Mouse (Mus musculus) liver (tissue): ENCODE measurements around the gene Rragd.

Experiments
- DNase-seq: peaks from one replicate; pipeline ENCODE4 v3.0.0-alpha.2; 2020; ENCODE audit warnings: mixed read lengths

Gene Rragd

GRCm38 (mm10) chr4:32987006-32987405 is 4.2 kb downstream of the Rragd start:
- peak; percentile 84 for DNase-seq

- no peak for DNase-seq
Observed at GRCm38 (mm10) chr4:32989346-32989745, 6.5 kb downstream of the Rragd start.

GRCm38 (mm10) chr4:32994168-32994567 is 11.3 kb downstream of the Rragd start:
- no peak for DNase-seq

GRCm38 (mm10) chr4:32996083-32996482 is 13.2 kb downstream of the Rragd start:
- DNase-seq = peak; percentile 37

- DNase-seq = no peak
Observed at GRCm38 (mm10) chr4:32997571-32997970, 14.7 kb downstream of the Rragd start.

GRCm38 (mm10) chr4:32998996-32999395 is 16.2 kb downstream of the Rragd start:
- no peak for DNase-seq

GRCm38 (mm10) chr4:33002081-33002480 is 19.2 kb downstream of the Rragd start:
- DNase-seq = no peak

- DNase-seq = peak; percentile 30
Observed at GRCm38 (mm10) chr4:33005595-33006470, 23.0 kb downstream of the Rragd start.

- no peak for DNase-seq
Observed at GRCm38 (mm10) chr4:33006844-33007243, 24.0 kb downstream of the Rragd start.

GRCm38 (mm10) chr4:33007443-33008217 is 24.8 kb downstream of the Rragd start:
- DNase-seq = no peak

GRCm38 (mm10) chr4:33010078-33010477 is 27.2 kb downstream of the Rragd start:
- no peak for DNase-seq

GRCm38 (mm10) chr4:33012484-33012883 is 29.6 kb downstream of the Rragd start:
- DNase-seq = no peak

- peak; percentile 87 for DNase-seq
Observed at GRCm38 (mm10) chr4:33018361-33018999, 35.6 kb downstream of the Rragd start.

- DNase-seq = no peak
Observed at GRCm38 (mm10) chr4:33024420-33024819, 41.6 kb downstream of the Rragd start.

GRCm38 (mm10) chr4:33029104-33029503 is 46.3 kb downstream of the Rragd start:
- DNase-seq = no peak

- peak; percentile 39 for DNase-seq
Observed at GRCm38 (mm10) chr4:33030264-33031194, 47.7 kb downstream of the Rragd start.

- peak; percentile 91 for DNase-seq
Observed at GRCm38 (mm10) chr4:33031195-33031960, 48.5 kb downstream of the Rragd start, which contains the start of gene Ube2j1. TSS of gene Ube2j1 (plus strand) at chr4:33031416.

GRCm38 (mm10) chr4:33032045-33032444 is 49.2 kb downstream of the Rragd start:
- DNase-seq = no peak

- DNase-seq = no peak
Observed at GRCm38 (mm10) chr4:33033515-33033914, 50.7 kb downstream of the Rragd start.

GRCm38 (mm10) chr4:33039826-33040225 is 57.0 kb downstream of the Rragd start:
- no peak for DNase-seq

GRCm38 (mm10) chr4:33049601-33050000 is 66.8 kb downstream of the Rragd start:
- no peak for DNase-seq
